Mouse (Mus musculus) forebrain, embryonic 12.5 days (tissue): ENCODE results near the gene Gm49358. TPM values are rescaled to one million over a fixed set of nuclear protein-coding genes. Genes with fewer than 3 reads are reported as not detected.

Experiments used
- ATAC-seq: fragments of 200-750 bp; cut with Nextera tagmentation; 2 replicates; pipeline ENCODE4 v1.8.0; 2017; ENCODE audit warnings: moderate TSS enrichment; ENCODE audit not compliant: low FRiP score
- H3K27ac ChIP-seq: fragments of 300-500 bp; sonication (generic); 2 replicates; pipeline ENCODE4 v1.5.1; 2016; ENCODE audit warnings: mild to moderate bottlenecking
- H3K27me3 ChIP-seq: fragments of 300-500 bp; sonication (generic); 2 replicates; pipeline ENCODE4 v1.6.1; 2016; ENCODE audit warnings: mild to moderate bottlenecking
- H3K36me3 ChIP-seq: fragments of 300-500 bp; sonication (generic); replicated peaks from 2 replicates; pipeline ENCODE4 v1.6.1; 2016; ENCODE audit warnings: mild to moderate bottlenecking
- H3K4me1 ChIP-seq: fragments of 300-500 bp; sonication (generic); 2 replicates; pipeline ENCODE4 v1.6.1; 2016
- H3K4me2 ChIP-seq: fragments of 300-500 bp; sonication (generic); 2 replicates; pipeline ENCODE4 v1.6.1; 2016; ENCODE audit warnings: mild to moderate bottlenecking, moderate library complexity
- H3K4me3 ChIP-seq: fragments of 300-500 bp; sonication (generic); replicated peaks from 2 replicates; pipeline ENCODE4 v1.5.1; 2016; ENCODE audit warnings: mild to moderate bottlenecking
- H3K9ac ChIP-seq: fragments of 300-500 bp; sonication (generic); 2 replicates; pipeline ENCODE4 v1.6.1; 2016; ENCODE audit warnings: mild to moderate bottlenecking
- H3K9me3 ChIP-seq: fragments of 300-500 bp; sonication (generic); 2 replicates; pipeline ENCODE4 v1.6.1; 2016
- WGBS: fragments of 180-500 bp; shearing (Covaris S2); methylation state at CpG from one replicate; pipeline ENCODE4 v1.1.7; 2016; 5-methylcytosine and 5-hydroxymethylcytosine counted together
- polyA plus RNA-seq: library from polyadenylated mRNA; unstranded; fragments of >200 nt; fragmentation: Nextera tagmentation; extraction: Ambion mirVana; gene quantifications from 2 replicates; pipeline ENCODE4 v1.2.1, GENCODE M21; 2016

Gm49358 gene
- polyA plus RNA-seq, result not detected in 2 replicates

GRCm38 (mm10) chr10:86763672-86764071 lies at the start of gene Gm49358:
Gene Gm49358, plus strand, starts transcription at chr10:86763972.
- 94% methylated on average over 5 of the region's 5 CpGs for WGBS
- no peaks in the 10 kb centered on the region for H3K9me3 ChIP-seq
- no peak for ATAC-seq

DNA sequence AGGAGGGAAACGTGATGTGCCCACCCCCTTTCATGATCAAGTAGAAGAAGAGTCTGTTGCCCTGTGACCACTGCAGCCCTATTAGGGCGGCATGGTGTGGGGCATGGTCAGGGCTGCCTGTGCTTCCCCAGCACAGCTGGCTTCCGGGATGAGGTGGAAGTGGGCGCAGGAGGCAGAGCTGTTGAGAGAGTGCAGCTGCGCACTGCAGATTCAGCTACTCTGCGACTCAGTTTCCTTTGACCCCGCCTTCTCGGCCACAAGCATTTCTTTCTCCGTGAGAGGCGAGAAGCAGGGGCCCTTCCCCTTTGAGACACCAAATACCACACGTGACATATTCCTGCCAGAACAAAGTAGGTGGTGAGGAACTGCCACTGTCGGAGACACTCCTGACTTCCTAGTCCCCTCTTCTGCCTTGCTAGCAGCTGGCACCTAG lies 36.2 kb upstream of the Gm49358 start:
- 6% methylated on average over 12 of the region's 12 CpGs for WGBS
- peak; percentile 73; the same call in 1 of the 2 replicates for ATAC-seq
- 0 out of 2 replicates have a peak, but pooled peaks cover 3% of the 10 kb centered on the region for H3K27me3 ChIP-seq
- 0 out of 2 replicates have a peak overlapping the region, but pooled peaks have one; percentile 32 for H3K27ac ChIP-seq
- no peaks in the 10 kb centered on the region for H3K36me3 ChIP-seq
- peak overlapping the region; percentile 44 for H3K9ac ChIP-seq
- H3K4me2 ChIP-seq, result peak overlapping the region; percentile 54
- no peaks in the 10 kb centered on the region for H3K9me3 ChIP-seq
- H3K4me1 ChIP-seq, result peaks cover 11% of the 10 kb centered on the region
- H3K4me3 ChIP-seq, result peak overlapping the region; percentile 20

More at GRCm38 (mm10) chr10:86763672-86764071, at the start of gene Gm49358:
- Histone ChIP-seq H3K4me1 (no peaks in the 10 kb centered on the region), H3K9ac (no peak within 1 kb of the TSS), H3K27me3 (no peaks in the 10 kb centered on the region), H3K4me3 (no peak within 1 kb of the TSS), H3K27ac (no peak within 1 kb of the TSS), H3K36me3 (no peaks in the 10 kb centered on the region), H3K4me2 (no peak within 1 kb of the TSS)

GRCm38 (mm10) chr10:86728176-86728575 lies 35.6 kb upstream of the Gm49358 start:
- H3K27ac ChIP-seq, result no peak overlapping the region
- H3K9me3 ChIP-seq, result no peaks in the 10 kb centered on the region
- no peak overlapping the region for H3K9ac ChIP-seq
- no peak for ATAC-seq
- 0 out of 2 replicates have a peak, but pooled peaks cover 3% of the 10 kb centered on the region for H3K27me3 ChIP-seq
- peaks cover 11% of the 10 kb centered on the region for H3K4me1 ChIP-seq
- H3K4me2 ChIP-seq, result no peak overlapping the region
- H3K4me3 ChIP-seq, result no peak overlapping the region
- WGBS, result 92% methylated on average over 3 of the region's 3 CpGs
- no peaks in the 10 kb centered on the region for H3K36me3 ChIP-seq

DNA sequence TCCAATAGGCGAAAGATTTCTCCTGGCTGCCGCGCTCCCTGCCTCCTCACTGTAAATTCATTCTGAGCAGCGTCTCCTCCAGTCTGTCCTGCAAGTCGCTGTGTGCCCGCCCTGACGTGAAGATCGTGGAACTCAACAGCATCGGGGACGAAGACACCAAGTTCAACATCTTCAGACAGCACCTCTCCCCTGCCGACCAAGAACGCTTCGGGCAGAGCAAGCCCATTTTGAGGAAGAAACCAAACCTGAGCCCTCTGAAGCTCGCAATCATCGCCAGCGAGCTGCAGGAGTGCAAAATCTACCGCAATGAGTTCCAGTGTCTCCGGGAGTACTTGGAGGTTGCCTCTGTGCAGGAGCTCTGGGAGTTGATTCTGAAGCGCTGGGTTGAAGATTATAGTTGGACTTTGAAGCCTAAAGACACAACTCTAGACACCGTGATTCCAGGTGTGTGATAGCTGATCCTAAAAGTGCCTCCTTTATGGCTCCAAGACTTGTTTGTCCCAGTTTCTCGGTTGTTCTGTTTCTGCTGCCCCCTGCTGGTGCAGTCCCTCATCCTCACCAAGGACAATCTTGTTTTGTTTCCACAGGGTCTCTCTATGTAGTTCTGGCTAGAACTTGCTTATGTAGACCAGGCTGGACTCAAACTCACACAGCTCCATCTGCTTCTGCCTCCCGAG lies 32.8 kb upstream of the Gm49358 start:
- H3K9me3 ChIP-seq, result no peaks in the 10 kb centered on the region
- peak overlapping the region; percentile 46 for H3K4me3 ChIP-seq
- no peaks in the 10 kb centered on the region for H3K36me3 ChIP-seq
- WGBS, result 14% methylated on average over 22 of the region's 22 CpGs
- H3K4me2 ChIP-seq, result peak overlapping the region; percentile 62
- 0 out of 2 replicates have a peak, but pooled peaks cover 3% of the 10 kb centered on the region for H3K27me3 ChIP-seq
- peaks cover 11% of the 10 kb centered on the region for H3K4me1 ChIP-seq
- ATAC-seq, result no peak
- no peak overlapping the region for H3K27ac ChIP-seq
- peak overlapping the region; percentile 68 for H3K9ac ChIP-seq

- no peak overlapping the region for H3K27ac ChIP-seq
- H3K4me1 ChIP-seq, result peaks cover 11% of the 10 kb centered on the region
- no peak overlapping the region for H3K9ac ChIP-seq
- H3K27me3 ChIP-seq, result 0 out of 2 replicates have a peak, but pooled peaks cover 3% of the 10 kb centered on the region
- ATAC-seq, result no peak
- no peak overlapping the region for H3K4me2 ChIP-seq
- H3K36me3 ChIP-seq, result no peaks in the 10 kb centered on the region
- no peak overlapping the region for H3K4me3 ChIP-seq
- 70% methylated on average over 2 of the region's 2 CpGs for WGBS
- no peaks in the 10 kb centered on the region for H3K9me3 ChIP-seq
Observed at GRCm38 (mm10) chr10:86731500-86731863, 32.3 kb upstream of the Gm49358 start.

DNA sequence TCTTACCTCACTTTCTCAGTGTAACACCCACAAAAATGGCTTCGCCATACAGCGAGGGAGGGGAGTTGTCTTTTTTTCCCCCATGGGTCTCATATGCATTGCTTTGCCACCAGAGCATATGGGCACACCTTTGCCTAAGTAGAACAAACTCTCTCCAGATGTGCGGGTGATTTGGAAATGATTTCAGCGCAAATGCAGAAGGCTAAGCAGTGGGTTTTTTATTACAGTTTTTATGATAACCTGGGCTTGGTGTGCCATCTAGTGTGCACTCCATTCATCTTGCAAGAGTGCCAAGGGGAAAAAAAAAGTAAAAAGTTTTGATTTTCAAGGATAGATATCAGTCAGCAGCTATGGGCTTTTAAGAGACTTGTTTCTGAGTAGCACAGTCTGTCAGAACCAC lies 28.7 kb upstream of the Gm49358 start:
- Histone ChIP-seq H3K27me3 (no peaks in the 10 kb centered on the region), H3K36me3 (no peaks in the 10 kb centered on the region), H3K4me1 (no peaks in the 10 kb centered on the region), H3K9ac (no peak overlapping the region), H3K4me2 (no peak overlapping the region), H3K27ac (no peak overlapping the region), H3K4me3 (no peak overlapping the region), H3K9me3 (no peaks in the 10 kb centered on the region)
- WGBS, result 88% methylated on average over 4 of the region's 4 CpGs
- no peak for ATAC-seq

GRCm38 (mm10) chr10:86742918-86743317 lies 20.9 kb upstream of the Gm49358 start:
- Histone ChIP-seq H3K4me1 (no peaks in the 10 kb centered on the region), H3K4me2 (no peak overlapping the region), H3K4me3 (no peak overlapping the region), H3K9ac (no peak overlapping the region), H3K27me3 (no peaks in the 10 kb centered on the region), H3K9me3 (no peaks in the 10 kb centered on the region), H3K36me3 (no peaks in the 10 kb centered on the region), H3K27ac (no peak overlapping the region)
- no peak for ATAC-seq
- WGBS, result 89% methylated on average over 2 of the region's 2 CpGs

DNA sequence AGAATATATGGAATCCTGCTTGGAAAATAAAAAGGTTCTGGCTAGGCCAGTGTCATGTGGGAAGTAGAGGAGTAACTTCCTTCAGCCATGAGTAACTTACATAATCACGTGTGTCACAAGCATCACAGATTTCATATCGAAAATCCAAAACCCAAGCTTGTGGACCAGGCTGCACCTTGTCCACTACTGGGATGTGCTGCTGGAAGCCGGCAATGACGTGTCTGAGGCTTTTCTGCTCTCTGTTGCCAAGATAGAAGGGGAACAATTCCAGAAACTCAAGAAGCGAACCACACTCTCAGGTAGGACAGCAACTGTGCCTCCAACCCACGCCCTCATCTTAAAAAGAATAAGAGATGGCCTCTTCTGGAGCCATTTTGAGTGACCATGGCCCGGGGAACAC lies 19.5 kb upstream of the Gm49358 start:
- Histone ChIP-seq H3K4me3 (no peak overlapping the region), H3K27ac (no peak overlapping the region), H3K27me3 (no peaks in the 10 kb centered on the region), H3K9me3 (no peaks in the 10 kb centered on the region), H3K9ac (no peak overlapping the region), H3K4me2 (no peak overlapping the region), H3K4me1 (no peaks in the 10 kb centered on the region), H3K36me3 (no peaks in the 10 kb centered on the region)
- no peak for ATAC-seq
- 88% methylated on average over 7 of the region's 7 CpGs for WGBS

DNA sequence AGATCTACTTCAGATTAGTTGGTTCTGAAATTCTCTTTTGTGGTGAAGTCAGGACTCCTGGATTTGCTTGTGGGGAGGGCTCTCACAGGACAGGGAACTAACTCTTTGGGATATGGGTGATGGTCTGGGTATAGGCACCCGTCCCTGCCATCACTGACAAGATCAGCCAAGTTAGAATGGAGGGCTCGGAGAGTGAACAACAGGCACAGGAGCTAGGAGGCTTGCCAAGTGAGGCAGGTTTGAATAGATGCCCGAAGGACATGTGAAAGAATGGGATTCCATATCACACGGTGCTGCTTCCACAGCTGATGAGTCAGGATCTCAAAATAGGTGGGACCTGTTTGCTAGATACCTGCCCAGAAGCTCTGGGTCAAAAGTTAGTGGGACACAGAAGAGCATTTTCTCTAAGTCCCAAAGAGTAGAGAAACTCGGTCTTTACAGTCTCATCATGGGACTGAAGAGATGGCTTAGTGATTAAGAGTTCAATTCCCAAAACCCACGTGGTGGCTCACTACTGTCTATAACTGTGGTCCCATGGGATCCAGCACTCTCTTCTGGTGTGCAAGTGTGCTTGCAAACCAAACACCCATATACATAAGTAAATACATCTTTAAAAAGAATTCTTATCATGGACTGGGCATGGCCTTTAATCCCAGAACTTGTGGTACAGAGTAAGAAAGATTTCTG lies 7.8 kb upstream of the Gm49358 start:
- no peak overlapping the region for H3K4me2 ChIP-seq
- H3K9me3 ChIP-seq, result no peaks in the 10 kb centered on the region
- no peaks in the 10 kb centered on the region for H3K36me3 ChIP-seq
- no peak overlapping the region for H3K9ac ChIP-seq
- ATAC-seq, result no peak
- H3K27me3 ChIP-seq, result no peaks in the 10 kb centered on the region
- WGBS, result 88% methylated on average over 6 of the region's 6 CpGs
- H3K4me3 ChIP-seq, result no peak overlapping the region
- H3K27ac ChIP-seq, result no peak overlapping the region
- H3K4me1 ChIP-seq, result no peaks in the 10 kb centered on the region

DNA sequence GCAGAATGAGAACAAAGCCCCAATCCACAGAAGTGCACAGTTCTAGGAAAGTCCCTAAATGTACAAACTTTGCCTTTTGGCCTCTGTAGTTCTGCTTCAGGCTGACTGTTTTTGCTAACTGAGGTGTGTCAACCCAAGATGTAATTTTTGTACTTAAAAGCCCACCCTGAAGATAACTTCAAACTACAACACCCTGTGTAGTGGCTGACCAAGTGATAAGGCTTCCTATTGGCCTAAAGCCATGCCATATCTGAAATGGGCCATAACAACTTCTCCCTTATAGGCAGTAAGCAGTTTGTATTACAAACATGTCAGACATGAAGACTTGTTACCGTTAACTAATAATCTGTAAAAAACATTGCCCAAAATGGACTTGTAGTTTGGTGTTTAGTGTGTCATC lies 6.0 kb upstream of the Gm49358 start:
- Histone ChIP-seq H3K9ac (no peak overlapping the region), H3K9me3 (no peaks in the 10 kb centered on the region), H3K4me2 (no peak overlapping the region), H3K27ac (no peak overlapping the region), H3K4me1 (no peaks in the 10 kb centered on the region), H3K36me3 (no peaks in the 10 kb centered on the region), H3K4me3 (no peak overlapping the region), H3K27me3 (no peaks in the 10 kb centered on the region)
- WGBS, result 94% methylated on average over 1 of the region's 1 CpGs
- no peak for ATAC-seq

DNA sequence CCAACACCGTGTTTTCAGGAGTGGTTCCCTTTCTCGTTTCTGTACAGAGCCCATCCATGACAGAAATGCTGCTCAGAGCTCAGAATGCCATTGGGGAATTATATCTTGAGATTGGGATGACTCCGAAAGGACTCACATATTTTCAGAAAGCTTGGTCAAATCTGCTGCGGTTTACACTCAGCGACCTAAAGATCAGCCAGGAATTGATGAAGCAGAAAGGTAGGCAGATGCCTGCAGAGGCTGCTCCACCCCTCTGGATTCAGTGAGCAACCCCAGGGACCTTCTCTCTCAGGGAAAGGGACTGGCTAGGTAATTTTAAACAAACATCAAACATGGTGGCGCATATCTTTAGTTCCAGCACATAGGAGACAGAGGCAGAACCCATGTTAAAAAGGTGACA lies 5.6 kb upstream of the Gm49358 start:
- no peak overlapping the region for H3K4me3 ChIP-seq
- H3K9me3 ChIP-seq, result no peaks in the 10 kb centered on the region
- H3K9ac ChIP-seq, result no peak overlapping the region
- no peak for ATAC-seq
- no peak overlapping the region for H3K27ac ChIP-seq
- no peaks in the 10 kb centered on the region for H3K27me3 ChIP-seq
- 92% methylated on average over 6 of the region's 6 CpGs for WGBS
- H3K4me1 ChIP-seq, result no peaks in the 10 kb centered on the region
- no peaks in the 10 kb centered on the region for H3K36me3 ChIP-seq
- H3K4me2 ChIP-seq, result no peak overlapping the region

GRCm38 (mm10) chr10:86761236-86761635 lies 2.5 kb upstream of the Gm49358 start:
- no peak overlapping the region for H3K9ac ChIP-seq
- H3K36me3 ChIP-seq, result no peaks in the 10 kb centered on the region
- H3K4me3 ChIP-seq, result no peak overlapping the region
- no peak overlapping the region for H3K27ac ChIP-seq
- no peaks in the 10 kb centered on the region for H3K9me3 ChIP-seq
- H3K27me3 ChIP-seq, result no peaks in the 10 kb centered on the region
- no peak for ATAC-seq
- WGBS, result 75% methylated on average over 1 of the region's 1 CpGs
- H3K4me1 ChIP-seq, result no peaks in the 10 kb centered on the region
- no peak overlapping the region for H3K4me2 ChIP-seq
